Mouse (Mus musculus): Measurements from ENCODE around the gene Rph3al. TPM values are rescaled to one million over a fixed set of nuclear protein-coding genes. Genes with fewer than 3 reads are reported as not detected.

Gene Rph3al
- 2.5 and 2.6 TPM in 2 replicates for polyA plus RNA-seq (2015; fragmentation: Nextera tagmentation; extraction: Ambion mirVana)

DNA sequence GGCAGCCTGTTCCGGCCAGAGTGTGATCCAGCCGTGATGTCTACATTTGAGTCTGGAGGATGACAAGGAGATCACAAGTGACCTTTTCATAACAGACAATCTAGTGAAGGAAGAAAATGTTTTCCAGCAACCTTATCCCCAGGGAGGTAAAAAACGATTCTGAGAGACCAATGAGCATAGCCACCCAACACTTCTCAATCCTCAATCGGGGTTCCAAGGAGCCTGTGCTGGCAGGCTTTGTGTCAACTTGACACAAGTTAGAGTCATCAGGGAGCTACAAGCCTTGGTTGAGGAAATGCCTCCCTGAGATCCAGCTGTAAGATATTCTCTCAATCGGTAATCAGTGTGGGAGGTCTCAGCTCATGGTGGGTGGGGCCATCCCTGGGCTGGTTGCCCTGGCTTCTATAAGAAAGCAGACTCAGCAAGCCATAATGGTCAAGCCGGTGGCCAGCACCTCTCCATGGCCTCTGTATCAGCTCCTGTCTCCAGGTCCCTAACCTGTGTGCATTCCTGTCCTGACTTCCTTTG is at the start of gene Rph3al:
TSS of gene Rph3al (minus strand) at position 51 of the 528 bp plus-strand sequence.
- Histone ChIP-seq H3K4me2 (replicated peaks) (peak within 1 kb of the TSS; percentile 43), H3K4me3 (no peak within 1 kb of the TSS), H3K27ac (peak within 1 kb of the TSS; percentile 39; the same call in 1 of the 2 replicates), H3K36me3 (no peaks in the 10 kb centered on the region), H3K9me3 (peaks cover 5% of the 10 kb centered on the region; the same call in 1 of the 2 replicates), H3K4me1 (peaks cover 39% of the 10 kb centered on the region), H3K27me3 (no peaks in the 10 kb centered on the region), H3K9ac (peak within 1 kb of the TSS; percentile 36; the same call in 1 of the 2 replicates)
- WGBS = 63% methylated on average over 6 of the region's 6 CpGs
- no peak for ATAC-seq (ENCODE audit: low FRiP score, low read depth)

DNA sequence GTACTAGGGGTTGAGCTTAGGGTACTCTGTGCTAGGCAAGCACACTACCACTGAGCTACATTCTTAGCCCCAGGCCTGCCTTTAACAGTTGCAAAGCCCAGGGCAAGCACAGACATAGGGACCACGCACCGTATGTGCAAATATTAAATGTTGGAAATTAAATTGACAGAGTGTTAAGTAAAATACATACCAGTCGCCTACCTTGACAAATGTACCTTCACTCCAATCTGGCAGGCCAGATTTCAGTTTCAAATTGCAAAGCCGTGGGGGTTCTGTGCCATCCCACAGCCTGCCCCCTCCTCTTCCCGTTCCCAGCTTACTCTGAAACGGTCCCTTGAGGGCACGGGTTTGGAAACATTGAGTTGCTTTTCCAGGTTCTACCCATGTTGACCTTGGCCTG is 47.7 kb upstream of the Rph3al start:
- no peak for ATAC-seq (ENCODE audit: low FRiP score, low read depth)
- WGBS = 62% methylated on average over 7 of the region's 7 CpGs
- no peak overlapping the region for H3K27ac ChIP-seq

DNA sequence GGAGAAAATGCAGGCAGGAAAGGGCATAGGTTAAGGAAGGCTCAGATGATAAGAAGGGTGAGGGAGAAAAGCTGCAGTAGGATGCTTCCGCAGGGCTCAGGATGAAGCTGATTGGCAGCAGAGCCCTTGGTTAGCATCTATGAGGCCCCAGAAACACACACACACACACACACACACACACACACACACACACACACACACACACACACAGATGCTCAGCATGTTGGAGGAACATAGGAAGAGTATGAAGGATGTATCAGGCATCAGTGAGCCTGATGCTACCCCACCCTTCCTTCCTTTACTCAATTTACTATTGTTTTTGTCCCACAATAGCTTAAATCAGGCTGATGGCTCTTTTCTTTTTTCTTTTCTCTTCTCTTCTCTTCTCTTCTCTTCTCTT is 46.4 kb upstream of the Rph3al start:
- Histone ChIP-seq H3K9me3 (no peaks in the 10 kb centered on the region), H3K36me3 (no peaks in the 10 kb centered on the region), H3K4me2 (replicated peaks) (no peak overlapping the region), H3K4me1 (no peaks in the 10 kb centered on the region), H3K4me3 (no peak overlapping the region), H3K27ac (no peak overlapping the region), H3K9ac (no peak overlapping the region), H3K27me3 (no peaks in the 10 kb centered on the region)
- 80% methylated on average over 1 of the region's 1 CpGs for WGBS
- no peak for ATAC-seq (ENCODE audit: low FRiP score, low read depth)

More for the DNA sequence above, 47.7 kb upstream of the Rph3al start:
- H3K27me3 ChIP-seq = no peaks in the 10 kb centered on the region
- H3K4me1 ChIP-seq = no peaks in the 10 kb centered on the region
- no peaks in the 10 kb centered on the region for H3K36me3 ChIP-seq
- H3K4me2 ChIP-seq (replicated peaks) = no peak overlapping the region
- H3K4me3 ChIP-seq = no peak overlapping the region
- H3K9me3 ChIP-seq = no peaks in the 10 kb centered on the region
- no peak overlapping the region for H3K9ac ChIP-seq

DNA sequence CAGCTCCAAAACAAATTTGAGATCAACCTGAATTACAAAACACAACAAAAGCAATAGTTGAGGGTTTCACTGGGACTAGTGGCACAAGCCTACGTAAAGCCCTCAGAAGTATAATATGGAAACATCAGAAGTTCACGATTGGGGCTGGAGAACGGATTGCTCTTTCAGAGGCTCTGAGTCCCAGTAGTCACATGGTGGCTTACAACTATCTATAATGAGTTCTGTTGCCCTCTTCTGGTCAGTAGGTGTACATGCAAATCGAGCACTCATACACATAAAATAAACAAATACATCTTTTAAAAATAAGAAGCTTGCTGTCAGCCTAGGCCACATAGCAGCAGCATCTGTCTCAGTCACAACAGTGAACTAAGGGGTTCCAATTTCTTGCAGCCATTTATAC is 45.0 kb upstream of the Rph3al start:
- Histone ChIP-seq H3K4me2 (replicated peaks) (no peak overlapping the region), H3K9me3 (no peaks in the 10 kb centered on the region), H3K27ac (no peak overlapping the region), H3K4me3 (no peak overlapping the region), H3K36me3 (no peaks in the 10 kb centered on the region), H3K4me1 (no peaks in the 10 kb centered on the region), H3K9ac (no peak overlapping the region), H3K27me3 (no peaks in the 10 kb centered on the region)
- WGBS = 71% methylated on average over 4 of the region's 4 CpGs
- no peak for ATAC-seq (ENCODE audit: low FRiP score, low read depth)

DNA sequence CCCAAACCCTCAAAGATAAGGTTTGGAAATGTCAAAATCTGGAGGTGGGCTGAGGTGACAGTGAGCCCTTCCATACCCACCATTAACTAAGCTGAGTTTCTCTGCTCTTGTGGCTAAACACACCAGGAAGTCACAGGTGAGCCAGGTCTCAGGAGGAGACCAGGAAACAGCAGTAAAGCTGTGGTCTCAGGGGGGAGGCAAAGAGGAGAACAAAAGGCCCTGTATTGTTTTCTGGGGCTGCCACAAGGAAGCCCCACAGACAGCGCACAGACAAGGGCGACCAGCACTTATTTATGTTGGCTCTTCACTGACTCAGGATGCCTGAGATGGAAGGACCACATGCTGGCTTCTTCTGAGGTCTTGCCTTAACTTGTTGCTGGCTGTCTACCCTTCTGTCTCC is 42.2 kb upstream of the Rph3al start:
- H3K27ac ChIP-seq = no peak overlapping the region
- H3K9ac ChIP-seq = no peak overlapping the region
- no peaks in the 10 kb centered on the region for H3K36me3 ChIP-seq
- no peaks in the 10 kb centered on the region for H3K9me3 ChIP-seq
- WGBS = 30% methylated on average over 2 of the region's 2 CpGs
- H3K4me1 ChIP-seq = no peaks in the 10 kb centered on the region
- H3K4me2 ChIP-seq (replicated peaks) = no peak overlapping the region
- H3K4me3 ChIP-seq = no peak overlapping the region
- H3K27me3 ChIP-seq = no peaks in the 10 kb centered on the region
- no peak for ATAC-seq (ENCODE audit: low FRiP score, low read depth)

DNA sequence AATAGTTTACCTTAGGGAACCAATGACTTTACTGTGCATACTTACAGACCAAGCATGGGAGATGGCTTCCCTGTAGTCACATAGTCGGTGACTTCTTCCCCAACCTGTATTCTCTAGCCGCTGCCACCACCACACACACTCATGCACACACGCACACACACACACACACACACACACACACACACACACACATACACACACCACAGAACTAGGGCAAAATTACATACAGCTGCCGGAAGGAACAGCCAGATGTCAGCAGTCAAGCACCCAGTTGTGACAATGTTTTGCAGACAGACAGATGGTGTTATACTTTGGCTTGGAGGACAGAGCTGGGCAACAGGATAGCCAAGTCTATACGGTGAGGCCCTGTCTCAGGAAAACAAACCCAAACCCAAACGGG is 39.8 kb upstream of the Rph3al start:
- 70% methylated on average over 6 of the region's 6 CpGs for WGBS

DNA sequence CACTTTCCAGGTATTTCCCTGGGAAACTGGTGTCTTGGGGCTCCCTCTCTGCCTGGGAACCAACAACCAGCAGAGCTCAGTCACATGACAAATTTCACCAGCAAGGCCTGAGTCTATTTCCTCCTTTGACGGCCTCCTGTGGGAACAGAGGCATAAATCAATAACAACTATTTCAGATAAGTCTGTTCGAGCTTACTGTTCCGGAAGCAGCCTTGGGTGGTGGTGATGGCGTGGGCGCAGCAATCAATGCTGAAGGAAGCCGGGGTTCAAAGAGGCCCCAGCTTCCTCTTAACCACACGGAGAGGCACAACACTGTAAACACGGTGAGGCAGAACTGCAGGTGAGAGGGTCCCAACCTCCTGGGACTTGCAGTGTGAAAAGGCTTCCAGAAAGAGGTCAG is 38.5 kb upstream of the Rph3al start:
- peaks cover 5% of the 10 kb centered on the region for H3K4me1 ChIP-seq
- H3K9ac ChIP-seq = no peak overlapping the region
- H3K36me3 ChIP-seq = no peaks in the 10 kb centered on the region
- no peak for ATAC-seq (ENCODE audit: low FRiP score, low read depth)
- 0 out of 2 replicates have a peak, but pooled peaks cover 4% of the 10 kb centered on the region for H3K9me3 ChIP-seq
- H3K4me2 ChIP-seq (replicated peaks) = no peak overlapping the region
- H3K27me3 ChIP-seq = peaks cover 5% of the 10 kb centered on the region; the same call in 1 of the 2 replicates
- H3K4me3 ChIP-seq = no peak overlapping the region
- WGBS = 51% methylated on average over 8 of the region's 8 CpGs
- no peak overlapping the region for H3K27ac ChIP-seq

More for the DNA sequence above, 39.8 kb upstream of the Rph3al start:
- ATAC-seq (ENCODE audit: low FRiP score, low read depth) = no peak
- Histone ChIP-seq H3K4me3 (no peak overlapping the region), H3K36me3 (no peaks in the 10 kb centered on the region), H3K9ac (no peak overlapping the region), H3K27ac (no peak overlapping the region), H3K9me3 (0 out of 2 replicates have a peak, but pooled peaks cover 4% of the 10 kb centered on the region), H3K4me2 (replicated peaks) (no peak overlapping the region), H3K4me1 (peaks cover 2% of the 10 kb centered on the region), H3K27me3 (no peaks in the 10 kb centered on the region)

DNA sequence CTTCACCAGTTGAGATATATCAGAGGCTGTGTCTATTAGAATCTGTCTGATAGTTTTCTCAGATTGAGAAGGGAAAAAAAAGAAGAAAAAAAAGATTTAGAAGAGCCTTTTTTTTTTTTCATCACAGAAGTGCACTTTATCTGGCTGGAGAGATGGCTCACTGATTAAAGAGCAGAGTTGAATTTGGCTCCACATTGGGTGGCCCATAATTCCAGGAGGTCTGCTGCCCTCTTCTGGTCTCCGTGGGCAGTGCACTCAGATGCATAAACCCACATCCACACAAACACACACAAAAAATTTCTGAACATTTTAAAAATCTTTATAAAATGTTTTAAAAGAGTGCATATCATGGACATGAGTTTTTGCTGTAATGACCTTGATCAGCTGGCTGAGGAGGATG is 35.8 kb upstream of the Rph3al start:
- Histone ChIP-seq H3K4me2 (replicated peaks) (no peak overlapping the region), H3K4me1 (peaks cover 5% of the 10 kb centered on the region), H3K4me3 (no peak overlapping the region), H3K9me3 (0 out of 2 replicates have a peak, but pooled peaks cover 4% of the 10 kb centered on the region), H3K36me3 (no peaks in the 10 kb centered on the region), H3K9ac (no peak overlapping the region), H3K27ac (no peak overlapping the region), H3K27me3 (peaks cover 13% of the 10 kb centered on the region)
- 81% methylated on average over 1 of the region's 1 CpGs for WGBS
- no peak for ATAC-seq (ENCODE audit: low FRiP score, low read depth)

DNA sequence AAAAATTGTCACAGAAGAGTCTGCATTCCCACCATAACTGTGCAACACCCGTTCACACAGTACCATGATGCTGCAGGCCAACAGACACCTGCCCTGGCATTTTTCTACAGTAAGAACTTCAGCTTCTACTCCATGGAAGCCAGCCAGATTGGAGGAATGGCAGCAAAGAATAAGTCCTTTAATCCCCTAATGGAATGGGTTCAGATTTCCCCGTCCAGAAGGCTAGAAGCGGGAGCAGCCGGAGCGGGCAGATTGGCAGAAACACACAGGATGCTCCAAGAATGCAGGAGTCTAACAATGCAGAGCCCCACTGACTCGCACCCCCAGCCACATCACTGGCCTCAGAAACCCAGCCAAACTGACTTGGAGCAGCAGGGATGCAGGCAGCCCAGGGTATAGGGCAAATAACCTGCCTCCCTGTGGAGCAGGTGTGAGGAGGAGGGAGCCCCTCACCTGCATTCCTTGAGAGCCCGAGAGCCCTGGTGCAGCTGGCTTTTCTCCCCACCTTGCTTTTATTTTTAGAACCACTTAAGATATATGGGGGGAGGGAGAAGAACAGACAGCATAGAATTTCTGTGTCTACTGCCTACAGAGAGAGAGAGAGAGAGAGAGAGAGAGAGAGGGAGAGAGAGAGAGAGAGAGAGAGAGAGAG is 34.8 kb upstream of the Rph3al start:
- peaks cover 5% of the 10 kb centered on the region for H3K4me1 ChIP-seq
- peaks cover 21% of the 10 kb centered on the region for H3K27me3 ChIP-seq
- 0 out of 2 replicates have a peak, but pooled peaks cover 4% of the 10 kb centered on the region for H3K9me3 ChIP-seq
- no peak for ATAC-seq (ENCODE audit: low FRiP score, low read depth)
- no peak overlapping the region for H3K4me2 ChIP-seq (replicated peaks)
- no peak overlapping the region for H3K27ac ChIP-seq
- no peak overlapping the region for H3K4me3 ChIP-seq
- no peaks in the 10 kb centered on the region for H3K36me3 ChIP-seq
- WGBS = 15% methylated on average over 7 of the region's 7 CpGs
- no peak overlapping the region for H3K9ac ChIP-seq

DNA sequence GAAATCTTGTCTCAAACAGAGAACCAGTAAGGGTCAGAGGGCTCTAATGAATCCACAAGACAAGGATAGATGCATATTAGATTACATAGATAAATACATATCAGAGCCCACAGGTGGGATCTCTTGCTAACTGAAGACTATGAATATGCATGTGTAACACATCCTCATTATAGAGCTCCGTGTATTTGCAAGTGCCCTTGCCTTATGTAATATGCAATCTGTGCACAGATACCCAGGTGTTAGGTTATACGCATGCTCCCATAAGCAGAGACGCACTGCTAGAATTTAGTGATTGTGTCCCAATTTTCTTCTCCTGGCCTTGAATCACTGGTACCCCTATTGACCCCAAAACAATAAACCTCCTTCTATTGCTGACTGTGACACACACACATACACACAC is 34.0 kb upstream of the Rph3al start:
- peaks cover 6% of the 10 kb centered on the region for H3K4me1 ChIP-seq
- peaks cover 27% of the 10 kb centered on the region for H3K27me3 ChIP-seq
- no peak for ATAC-seq (ENCODE audit: low FRiP score, low read depth)
- H3K9ac ChIP-seq = no peak overlapping the region
- no peaks in the 10 kb centered on the region for H3K36me3 ChIP-seq
- no peak overlapping the region for H3K4me3 ChIP-seq
- H3K4me2 ChIP-seq (replicated peaks) = no peak overlapping the region
- no peak overlapping the region for H3K27ac ChIP-seq
- WGBS = 86% methylated on average over 3 of the region's 3 CpGs
- H3K9me3 ChIP-seq = 0 out of 2 replicates have a peak, but pooled peaks cover 4% of the 10 kb centered on the region

DNA sequence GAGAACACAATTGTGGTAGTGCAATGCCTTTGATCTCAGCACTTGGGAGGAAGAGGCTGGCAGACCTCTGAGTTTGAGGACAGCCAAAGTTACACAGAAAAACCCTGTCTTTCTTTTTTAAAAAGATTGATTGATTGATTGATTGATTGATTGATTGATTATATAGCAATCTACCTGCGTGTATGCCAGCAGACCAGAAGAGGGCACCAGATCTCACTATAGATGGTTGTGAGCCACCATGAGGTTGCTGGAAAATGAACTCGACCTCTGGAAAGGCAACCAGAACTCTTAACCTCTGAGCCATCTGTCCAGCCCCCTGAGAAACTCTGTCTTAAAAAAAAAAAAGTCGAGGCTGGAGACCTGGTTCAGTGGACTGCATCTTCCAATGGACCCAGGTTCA is 32.4 kb upstream of the Rph3al start:
- H3K9me3 ChIP-seq = 0 out of 2 replicates have a peak, but pooled peaks cover 4% of the 10 kb centered on the region
- 24% methylated on average over 3 of the region's 3 CpGs for WGBS
- no peak overlapping the region for H3K27ac ChIP-seq
- H3K4me3 ChIP-seq = no peak overlapping the region
- H3K9ac ChIP-seq = no peak overlapping the region
- peaks cover 17% of the 10 kb centered on the region for H3K4me1 ChIP-seq
- no peaks in the 10 kb centered on the region for H3K36me3 ChIP-seq
- H3K4me2 ChIP-seq (replicated peaks) = no peak overlapping the region
- peaks cover 35% of the 10 kb centered on the region for H3K27me3 ChIP-seq
- ATAC-seq (ENCODE audit: low FRiP score, low read depth) = no peak

DNA sequence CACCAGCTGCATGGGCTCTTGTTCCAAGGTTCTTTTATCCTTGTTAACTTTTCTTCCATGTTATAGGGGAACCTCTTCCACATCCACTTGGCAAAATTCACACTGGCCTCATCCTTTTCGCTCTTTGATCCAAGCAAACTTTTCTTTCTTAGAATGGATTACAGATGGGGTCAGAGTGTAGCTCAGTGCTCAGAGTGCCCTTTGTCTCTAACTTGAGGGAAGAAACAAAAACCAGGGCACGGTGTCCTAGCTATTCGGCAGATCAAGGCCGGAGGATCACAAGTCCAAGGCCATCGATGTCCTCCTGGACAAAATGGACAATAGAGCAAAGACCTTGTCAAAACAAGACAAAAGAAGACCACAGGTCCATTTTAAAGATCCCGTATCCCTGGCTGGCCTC is 30.5 kb upstream of the Rph3al start:
- no peak overlapping the region for H3K4me3 ChIP-seq
- 86% methylated on average over 6 of the region's 6 CpGs for WGBS
- H3K9me3 ChIP-seq = no peaks in the 10 kb centered on the region
- H3K27me3 ChIP-seq = peaks cover 46% of the 10 kb centered on the region
- H3K27ac ChIP-seq = no peak overlapping the region
- no peaks in the 10 kb centered on the region for H3K36me3 ChIP-seq
- H3K4me1 ChIP-seq = peaks cover 27% of the 10 kb centered on the region
- no peak overlapping the region for H3K9ac ChIP-seq
- no peak for ATAC-seq (ENCODE audit: low FRiP score, low read depth)
- no peak overlapping the region for H3K4me2 ChIP-seq (replicated peaks)

All from limb, embryonic 13.5 days (tissue).